Mouse (Mus musculus) liver, embryonic 15.5 days (tissue): Measurements from ENCODE around the gene Gemin7. TPM values are rescaled to one million over a fixed set of nuclear protein-coding genes. Genes with fewer than 3 reads are reported as not detected.

ENCODE experiments used
- ATAC-seq: fragments of 200-750 bp; cut with Nextera tagmentation; 2 replicates; pipeline ENCODE4 v1.8.0; 2017; ENCODE audit warnings: moderate number of reproducible peaks, mild to moderate bottlenecking, moderate library complexity; ENCODE audit not compliant: insufficient read depth
- H3K27ac ChIP-seq: fragments of 300-500 bp; sonication (generic); replicated peaks from 2 replicates; pipeline ENCODE4 v1.5.1; 2015; ENCODE audit warnings: mild to moderate bottlenecking, inconsistent platforms
- H3K27me3 ChIP-seq: fragments of 300-500 bp; sonication (generic); 2 replicates; pipeline ENCODE4 v1.6.1; 2015; ENCODE audit warnings: mild to moderate bottlenecking, inconsistent platforms
- H3K36me3 ChIP-seq: fragments of 300-500 bp; sonication (generic); replicated peaks from 2 replicates; pipeline ENCODE4 v1.6.1; 2015; ENCODE audit warnings: moderate library complexity, mild to moderate bottlenecking, inconsistent platforms
- H3K4me1 ChIP-seq: fragments of 300-500 bp; sonication (generic); replicated peaks from 2 replicates; pipeline ENCODE4 v1.6.1; 2015; ENCODE audit warnings: inconsistent platforms
- H3K4me2 ChIP-seq: fragments of 300-500 bp; sonication (generic); 2 replicates; pipeline ENCODE4 v1.6.1; 2015; ENCODE audit warnings: moderate library complexity, mild to moderate bottlenecking, inconsistent platforms
- H3K4me3 ChIP-seq: fragments of 300-500 bp; sonication (generic); replicated peaks from 2 replicates; pipeline ENCODE4 v1.5.1; 2015; ENCODE audit warnings: mild to moderate bottlenecking, inconsistent platforms
- H3K9ac ChIP-seq: fragments of 300-500 bp; sonication (generic); 2 replicates; pipeline ENCODE4 v1.6.1; 2015; ENCODE audit warnings: moderate library complexity, mild to moderate bottlenecking, inconsistent platforms
- H3K9me3 ChIP-seq: fragments of 300-500 bp; sonication (generic); replicated peaks from 2 replicates; pipeline ENCODE4 v1.6.1; 2016; ENCODE audit warnings: inconsistent platforms
- WGBS: fragments of 180-500 bp; shearing (Covaris S2); methylation state at CpG from one replicate; pipeline ENCODE4 v1.1.7; 2015; ENCODE audit warnings: mixed read lengths; ENCODE audit not compliant: insufficient replicate concordance; 5-methylcytosine and 5-hydroxymethylcytosine counted together
- polyA plus RNA-seq: library from polyadenylated mRNA; unstranded; fragments of >200 nt; fragmentation: Nextera tagmentation; extraction: Ambion mirVana; gene quantifications from 2 replicates; pipeline ENCODE4 v1.2.1, GENCODE M21; 2015

Gene Gemin7
- polyA plus RNA-seq, 1 experiment from 2014 or later = 79.6 TPM

- ATAC-seq = no peak
- Histone ChIP-seq H3K4me3 (no peak overlapping the region), H3K9me3 (no peaks in the 10 kb centered on the region), H3K4me1 (peaks cover 65% of the 10 kb centered on the region), H3K36me3 (peaks cover 11% of the 10 kb centered on the region; the same call in 1 of the 2 replicates), H3K27me3 (no peaks in the 10 kb centered on the region), H3K27ac (peak overlapping the region; percentile 38; the same call in 1 of the 2 replicates), H3K9ac (no peak overlapping the region), H3K4me2 (no peak overlapping the region)
- 64% methylated on average over 3 of the region's 3 CpGs for WGBS
Measured at GRCm38 (mm10) chr7:19546007-19546406, 31.4 kb downstream of the Gemin7 start.

GRCm38 (mm10) chr7:19543584-19543983, 33.8 kb downstream of the Gemin7 start:
- ATAC-seq = no peak
- 46% methylated on average over 6 of the region's 6 CpGs for WGBS
- peaks cover 10% of the 10 kb centered on the region; the same call in 1 of the 2 replicates for H3K36me3 ChIP-seq
- no peak overlapping the region for H3K4me3 ChIP-seq
- H3K4me1 ChIP-seq = peaks cover 58% of the 10 kb centered on the region
- H3K4me2 ChIP-seq = no peak overlapping the region
- H3K27me3 ChIP-seq = no peaks in the 10 kb centered on the region
- H3K9ac ChIP-seq = no peak overlapping the region
- H3K9me3 ChIP-seq = no peaks in the 10 kb centered on the region
- H3K27ac ChIP-seq = no peak overlapping the region

GRCm38 (mm10) chr7:19542155-19542691, 35.2 kb downstream of the Gemin7 start:
- no peaks in the 10 kb centered on the region for H3K9me3 ChIP-seq
- no peak overlapping the region for H3K4me3 ChIP-seq
- no peak for ATAC-seq
- H3K27me3 ChIP-seq = no peaks in the 10 kb centered on the region
- no peak overlapping the region for H3K9ac ChIP-seq
- H3K36me3 ChIP-seq = peaks cover 16% of the 10 kb centered on the region
- H3K4me1 ChIP-seq = peaks cover 44% of the 10 kb centered on the region
- WGBS = 62% methylated on average over 8 of the region's 8 CpGs
- no peak overlapping the region for H3K27ac ChIP-seq
- no peak overlapping the region for H3K4me2 ChIP-seq

- WGBS = 84% methylated on average over 7 of the region's 7 CpGs
- H3K4me2 ChIP-seq = no peak overlapping the region
- H3K9ac ChIP-seq = no peak overlapping the region
- no peak for ATAC-seq
- H3K27ac ChIP-seq = no peak overlapping the region
- no peak overlapping the region for H3K4me3 ChIP-seq
- H3K27me3 ChIP-seq = no peaks in the 10 kb centered on the region
- peaks cover 18% of the 10 kb centered on the region for H3K36me3 ChIP-seq
- peaks cover 39% of the 10 kb centered on the region for H3K4me1 ChIP-seq
- no peaks in the 10 kb centered on the region for H3K9me3 ChIP-seq
Measured at GRCm38 (mm10) chr7:19541681-19542154, 35.7 kb downstream of the Gemin7 start.

GRCm38 (mm10) chr7:19540771-19541566, 36.4 kb downstream of the Gemin7 start:
- 92% methylated on average over 2 of the region's 2 CpGs for WGBS
- no peak for ATAC-seq
- H3K4me2 ChIP-seq = no peak overlapping the region

GRCm38 (mm10) chr7:19534676-19535075, 42.7 kb downstream of the Gemin7 start:
- 89% methylated on average over 10 of the region's 10 CpGs for WGBS

More at GRCm38 (mm10) chr7:19540771-19541566, 36.4 kb downstream of the Gemin7 start:
- H3K9me3 ChIP-seq = no peaks in the 10 kb centered on the region
- no peak overlapping the region for H3K4me3 ChIP-seq
- peaks cover 32% of the 10 kb centered on the region for H3K4me1 ChIP-seq
- H3K27ac ChIP-seq = no peak overlapping the region
- H3K36me3 ChIP-seq = peaks cover 22% of the 10 kb centered on the region
- no peak overlapping the region for H3K9ac ChIP-seq
- H3K27me3 ChIP-seq = no peaks in the 10 kb centered on the region

GRCm38 (mm10) chr7:19532240-19532639, 45.2 kb downstream of the Gemin7 start:
- H3K4me1 ChIP-seq = 0 out of 2 replicates have a peak, but pooled peaks cover 3% of the 10 kb centered on the region
- H3K4me2 ChIP-seq = no peak overlapping the region
- WGBS = 88% methylated on average over 14 of the region's 14 CpGs
- no peak overlapping the region for H3K9ac ChIP-seq
- no peak overlapping the region for H3K4me3 ChIP-seq
- ATAC-seq = no peak
- H3K27ac ChIP-seq = no peak overlapping the region
- peaks cover 78% of the 10 kb centered on the region for H3K36me3 ChIP-seq
- H3K27me3 ChIP-seq = no peaks in the 10 kb centered on the region
- H3K9me3 ChIP-seq = no peaks in the 10 kb centered on the region

More at GRCm38 (mm10) chr7:19534676-19535075, 42.7 kb downstream of the Gemin7 start:
- Histone ChIP-seq H3K9ac (no peak overlapping the region), H3K36me3 (peaks cover 74% of the 10 kb centered on the region), H3K9me3 (no peaks in the 10 kb centered on the region), H3K27ac (no peak overlapping the region), H3K4me3 (no peak overlapping the region), H3K4me2 (no peak overlapping the region), H3K27me3 (no peaks in the 10 kb centered on the region), H3K4me1 (0 out of 2 replicates have a peak, but pooled peaks cover 3% of the 10 kb centered on the region)
- ATAC-seq = no peak

GRCm38 (mm10) chr7:19531077-19531476, 46.3 kb downstream of the Gemin7 start:
- Histone ChIP-seq H3K4me3 (no peak overlapping the region), H3K9ac (no peak overlapping the region), H3K27ac (no peak overlapping the region), H3K36me3 (peaks cover 72% of the 10 kb centered on the region), H3K27me3 (peaks cover 5% of the 10 kb centered on the region; the same call in 1 of the 2 replicates), H3K4me1 (0 out of 2 replicates have a peak, but pooled peaks cover 3% of the 10 kb centered on the region), H3K9me3 (no peaks in the 10 kb centered on the region), H3K4me2 (no peak overlapping the region)
- WGBS = 71% methylated on average over 10 of the region's 10 CpGs
- ATAC-seq = no peak

GRCm38 (mm10) chr7:19525105-19525481, 52.3 kb downstream of the Gemin7 start:
- no peak overlapping the region for H3K4me3 ChIP-seq
- peaks cover 64% of the 10 kb centered on the region for H3K27me3 ChIP-seq
- peaks cover 22% of the 10 kb centered on the region for H3K4me1 ChIP-seq
- no peak overlapping the region for H3K4me2 ChIP-seq
- ATAC-seq = no peak
- no peaks in the 10 kb centered on the region for H3K9me3 ChIP-seq
- H3K36me3 ChIP-seq = peaks cover 13% of the 10 kb centered on the region
- H3K9ac ChIP-seq = no peak overlapping the region
- no peak overlapping the region for H3K27ac ChIP-seq
- 53% methylated on average over 2 of the region's 2 CpGs for WGBS

- no peak for ATAC-seq
- Histone ChIP-seq H3K27me3 (peaks cover 70% of the 10 kb centered on the region), H3K9ac (no peak overlapping the region)
Measured at GRCm38 (mm10) chr7:19524420-19525104, 52.8 kb downstream of the Gemin7 start.

More at GRCm38 (mm10) chr7:19524420-19525104, 52.8 kb downstream of the Gemin7 start:
- no peak overlapping the region for H3K27ac ChIP-seq
- H3K36me3 ChIP-seq = peaks cover 8% of the 10 kb centered on the region
- no peaks in the 10 kb centered on the region for H3K9me3 ChIP-seq
- H3K4me2 ChIP-seq = peak overlapping the region; percentile 61
- H3K4me3 ChIP-seq = peak overlapping the region; percentile 37; the same call in 1 of the 2 replicates
- H3K4me1 ChIP-seq = peaks cover 27% of the 10 kb centered on the region
- WGBS = 20% methylated on average over 24 of the region's 24 CpGs
